Mouse (Mus musculus) ovary, adult 2 months (tissue): ENCODE results near the gene Rab9. TPM values are rescaled to one million over a fixed set of nuclear protein-coding genes. Genes with fewer than 3 reads are reported as not detected.

Experiments used
- polyA plus RNA-seq: library from polyadenylated mRNA; depleted of rRNA; stranded (reverse); fragments of >200 nt; gene quantifications from 2 replicates; pipeline ENCODE4 v1.2.3, GENCODE M21; 2012; rRNA removed

The Rab9 gene
- 2.6 and 3.9 TPM in 2 replicates for polyA plus RNA-seq

DNA sequence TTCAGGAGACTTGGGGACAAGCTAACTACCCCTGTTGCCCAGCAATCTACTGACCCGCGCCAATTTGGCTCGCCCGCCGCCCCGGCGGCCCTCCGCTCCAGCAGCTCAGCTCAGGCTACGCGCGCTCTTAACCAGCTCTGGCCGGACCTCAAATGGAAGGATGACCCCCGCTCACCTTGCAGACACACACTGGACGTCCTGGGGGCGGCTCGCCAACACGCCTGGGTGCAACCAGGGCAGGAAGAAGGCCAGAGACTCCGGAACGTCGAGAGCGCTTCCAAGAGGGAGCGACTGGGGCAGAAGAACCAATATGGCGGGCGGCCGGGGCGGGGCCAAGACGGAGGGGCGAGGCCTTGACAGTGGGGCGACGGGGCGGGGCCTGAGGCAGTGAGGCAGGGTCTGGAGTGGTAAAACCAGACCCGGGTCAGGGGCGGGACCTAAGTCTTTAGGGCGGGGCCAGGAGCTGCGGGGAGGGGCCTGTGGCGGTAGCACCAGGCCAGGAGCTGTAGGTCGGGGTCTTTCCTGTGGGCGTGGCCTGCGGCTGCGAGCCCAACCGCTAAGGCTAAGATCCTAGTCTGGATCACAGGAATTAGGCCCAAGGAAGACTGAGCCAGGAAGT is at the start of gene Rab9:
TSS of gene Rab9 (minus strand) at position 503 of the 619 bp plus-strand sequence.

GRCm38 (mm10) chrX:166518345-166518744 is 38.7 kb upstream of the Rab9 start, which contains the start of gene Tceanc:
Tceanc (minus strand) TSS chrX:166518567.

DNA sequence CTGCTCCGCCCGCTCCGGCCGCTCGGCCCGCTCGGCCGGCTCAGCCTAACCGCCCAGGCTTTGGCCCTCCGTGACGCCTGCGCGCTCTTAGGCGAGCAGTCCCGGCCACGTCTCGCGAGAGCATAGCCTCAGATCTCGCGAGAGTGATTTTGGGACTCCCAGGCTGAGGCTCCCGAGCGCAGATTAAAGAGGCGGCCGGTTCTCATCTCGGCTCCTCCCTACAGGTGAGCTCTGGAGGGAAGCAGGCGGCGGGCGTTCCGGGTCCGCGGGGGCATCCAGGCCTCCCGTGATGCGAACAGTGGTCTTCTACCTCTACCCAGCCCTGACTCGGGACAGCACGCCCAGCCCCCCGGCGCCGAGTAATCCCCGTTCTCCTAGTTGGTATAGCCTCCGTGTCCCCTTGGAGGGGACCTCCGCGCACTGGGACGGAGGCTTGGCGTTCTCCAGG is 39.0 kb downstream of the Rab9 start, which contains the start of gene Ofd1:
TSS of gene Ofd1 (minus strand) at position 89 of the 448 bp plus-strand sequence.

GRCm38 (mm10) chrX:166440036-166440615 is 39.5 kb downstream of the Rab9 start, which contains the start of gene Trappc2:
Trappc2 (plus strand) TSS chrX:166440574.

Other genes starting within 250 kb of the Rab9 start
- 12.0 and 14.3 TPM in 2 replicates for gene Gpm6b, start 241.0 kb downstream of the Rab9 start, polyA plus RNA-seq
- gene Trappc2, start 39.3 kb downstream of the Rab9 start, polyA plus RNA-seq, result 1.3 and 1.5 TPM in 2 replicates
- 0.99 and 1.5 TPM in 2 replicates for gene Ofd1, start 39.2 kb downstream of the Rab9 start, polyA plus RNA-seq
- gene Tceanc, start 38.7 kb upstream of the Rab9 start, polyA plus RNA-seq, result 0.97 and 1.00 TPM in 2 replicates
- 3.1 and 3.4 TPM in 2 replicates for gene Egfl6, start 105.9 kb upstream of the Rab9 start, polyA plus RNA-seq